Mouse (Mus musculus) embryonic stem cell, embryonic (primary cell): ENCODE results near the gene Clasp1.

ENCODE experiments used
- CTCF ChIA-PET, 4 experiments: fragments of 300-600 bp in 2 of 4; fragments of 350-600 bp in 2 of 4; sonication (Branson Sonifier 250); formaldehyde crosslinking; loops; one replicate each; lab custom pipeline; 2022; ENCODE audit warnings: inconsistent platforms in 2 of 4; lab: Charles Lee
- POLR2A ChIA-PET, 4 experiments: fragments of 300-600 bp in 2 of 4; fragments of 350-600 bp in 2 of 4; sonication (Branson Sonifier 250); formaldehyde crosslinking; loops; one replicate each; lab custom pipeline; 2022; ENCODE audit warnings: antibody characterized with exemption in 4 of 4, inconsistent platforms in 1 of 4; lab: Charles Lee

Clasp1 gene

DNA sequence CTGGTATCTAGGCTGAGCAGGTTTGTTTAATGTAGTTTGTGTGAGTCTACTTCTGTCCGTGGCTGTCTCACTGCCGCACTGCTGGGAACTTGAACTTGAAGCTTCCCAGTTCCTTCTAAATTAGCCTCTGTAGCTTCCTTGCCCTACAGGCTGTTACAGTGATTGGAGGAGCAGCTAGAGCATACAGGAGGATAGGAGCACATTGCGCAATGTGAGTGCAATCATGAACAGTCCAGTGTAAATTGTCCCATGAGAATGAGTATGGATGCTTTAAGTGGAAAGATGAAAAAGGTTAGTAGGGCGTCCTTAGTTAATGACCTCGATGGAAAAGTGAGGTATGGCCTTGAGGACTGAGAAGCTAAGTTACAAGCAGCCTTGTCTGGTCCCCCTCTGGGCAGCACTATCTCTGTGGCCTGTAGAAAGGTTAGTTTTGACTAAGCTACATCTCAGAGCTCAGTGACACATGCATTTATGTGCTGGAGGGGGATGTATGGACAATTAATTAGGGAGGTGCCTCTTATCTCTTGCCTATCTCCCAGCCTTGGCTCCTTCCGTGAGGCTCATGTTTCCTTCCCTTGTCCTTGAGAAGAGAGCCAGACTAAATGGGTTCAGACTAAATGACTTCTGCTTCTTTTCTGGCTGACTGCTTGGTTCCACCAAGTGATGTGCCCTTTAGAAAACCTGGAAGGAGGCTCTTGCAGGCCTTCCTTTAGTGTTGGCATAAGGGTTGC, 39.7 kb downstream of the Clasp1 start:
- POLR2A ChIA-PET: interaction anchor here (0.6 to 6.6 kb wide), 14 partner anchors 10 to 1485 kb away, joined by 3 to 68 read pairs (median 4); partner anchors contain the start of gene Tmem177 (in 1 of the 4)
- CTCF ChIA-PET: interaction anchor here in 1 of 4 experiments (0.5 kb wide), 1 partner anchor 128 kb away, joined by 3 read pairs; no protein-coding TSS in a partner anchor

DNA sequence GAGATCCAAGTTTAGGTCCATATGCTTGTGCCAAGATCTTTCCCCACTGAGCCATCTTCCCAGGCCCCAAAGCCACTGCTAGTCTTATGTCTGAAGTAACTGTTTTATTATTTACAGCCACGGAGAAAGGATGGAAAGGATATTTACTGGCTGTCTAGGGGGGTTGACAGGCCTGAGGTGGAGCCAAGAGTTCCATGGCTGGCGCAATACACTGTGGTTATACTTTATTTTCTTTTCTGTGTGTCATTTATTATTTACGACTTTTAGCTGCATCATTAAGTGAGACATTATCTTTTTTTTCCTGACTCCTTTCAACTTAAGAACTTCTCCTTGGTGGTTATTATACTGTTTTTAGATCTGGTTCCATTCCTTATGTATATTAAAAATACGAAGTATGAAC, 42.7 kb downstream of the Clasp1 start:
- ChIA-PET POLR2A (interaction anchor here in 2 of 4 experiments (1.2 to 6.6 kb wide), 5 partner anchors 14 to 27 kb away, joined by 3 to 68 read pairs (median 9); no protein-coding TSS in a partner anchor), CTCF (no interaction called here)

DNA sequence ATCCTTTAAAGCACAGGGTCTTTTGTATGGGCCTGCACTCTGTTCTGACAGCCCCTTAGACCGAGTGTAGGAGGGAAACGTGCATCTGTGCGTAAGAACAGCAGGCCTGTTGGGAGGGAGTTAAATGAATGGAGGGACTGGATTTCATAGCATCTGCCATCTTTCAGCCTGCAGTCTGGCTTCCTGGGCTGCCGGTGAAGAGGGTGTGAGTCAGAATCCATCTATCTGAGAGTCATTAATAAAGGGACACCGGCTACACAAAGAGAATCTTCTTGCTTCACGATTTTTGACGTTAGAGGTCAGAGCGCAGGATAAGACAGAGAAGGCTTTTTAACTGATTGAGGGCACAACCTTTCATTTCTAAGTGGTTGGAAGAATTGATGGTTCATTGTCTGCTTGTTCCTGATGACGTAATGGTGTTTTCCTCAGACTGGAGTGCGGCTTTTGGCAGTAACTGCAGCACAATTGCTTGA, 46.2 kb downstream of the Clasp1 start:
- POLR2A ChIA-PET: interaction anchor here (0.6 to 4.4 kb wide), 12 partner anchors 10 to 46 kb away, joined by 3 to 38 read pairs (median 4); partner anchors contain the start of gene Clasp1 (in 1 of the 4)
- CTCF ChIA-PET: interaction anchor here in 1 of 4 experiments (1.2 kb wide), 1 partner anchor 31 kb away, joined by 5 read pairs; no protein-coding TSS in a partner anchor

DNA sequence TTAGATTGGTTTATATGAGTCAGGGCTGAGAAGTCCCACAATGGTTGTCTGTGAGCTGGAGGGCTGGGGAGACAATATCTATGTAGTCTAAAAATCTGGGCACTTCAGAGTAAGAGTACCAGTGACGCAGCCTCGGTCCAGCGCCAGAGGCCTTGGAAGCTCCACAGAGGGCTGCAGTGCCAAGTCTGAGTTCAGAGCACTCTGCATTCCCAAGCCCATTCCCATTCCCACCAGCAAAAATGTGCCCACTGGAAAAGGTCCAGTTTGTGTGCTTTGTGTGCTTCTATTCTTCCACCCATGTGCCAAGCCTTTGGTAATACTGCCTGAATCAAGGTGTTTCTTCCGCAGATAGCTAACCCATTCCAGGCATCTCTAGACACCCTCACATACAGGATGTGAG, 49.0 kb downstream of the Clasp1 start:
- ChIA-PET POLR2A (interaction anchor here (0.5 to 6.4 kb wide), 10 partner anchors 12 to 191 kb away, joined by 3 to 50 read pairs (median 4); no protein-coding TSS in a partner anchor), CTCF (interaction anchor here in 1 of 4 experiments (0.6 kb wide), 1 partner anchor 21 kb away, joined by 3 read pairs; no protein-coding TSS in a partner anchor)

DNA sequence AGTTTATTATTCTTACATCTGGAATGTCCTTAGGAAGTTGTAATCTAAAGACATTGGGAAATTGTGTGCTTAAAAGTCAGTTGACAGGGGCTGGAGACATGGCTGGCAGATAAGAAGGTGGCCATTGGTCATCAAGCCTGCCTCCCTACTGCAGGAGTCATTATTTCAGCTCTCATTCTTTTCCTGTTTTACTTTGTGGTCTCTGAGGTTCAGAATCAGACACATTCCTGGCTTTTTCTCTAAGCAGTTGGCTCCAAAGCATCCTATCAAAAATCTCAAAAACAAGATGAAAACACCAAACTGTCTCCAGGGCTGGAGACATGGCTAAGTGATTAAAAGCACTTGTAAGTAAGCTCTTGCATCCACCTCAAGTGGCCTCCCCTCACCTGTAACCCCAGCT, 49.5 kb downstream of the Clasp1 start:
- POLR2A ChIA-PET: interaction anchor here (0.5 to 6.4 kb wide), 12 partner anchors 9 to 190 kb away, joined by 3 to 50 read pairs (median 4); no protein-coding TSS in a partner anchor

DNA sequence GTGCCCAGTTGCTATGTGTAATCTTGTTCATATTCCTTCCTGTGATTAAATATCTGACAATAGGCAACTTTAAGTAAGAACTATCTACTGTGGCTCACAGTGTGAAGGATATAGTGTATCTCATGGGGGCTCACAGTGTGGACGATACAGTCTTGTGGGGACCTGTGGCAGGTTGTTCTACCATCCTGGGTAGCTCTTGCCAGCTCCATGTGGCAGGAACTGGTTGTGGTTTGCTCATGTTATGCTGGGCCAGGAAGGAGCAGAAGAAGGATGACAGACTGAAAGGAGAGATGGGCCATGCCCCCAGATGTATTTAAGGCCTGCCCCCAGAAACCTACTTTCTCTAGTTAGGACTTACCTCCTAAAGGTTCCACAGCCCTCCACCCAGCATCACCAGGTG, 51.7 kb downstream of the Clasp1 start:
- POLR2A ChIA-PET: interaction anchor here in 2 of 4 experiments (1.0 to 12.2 kb wide), 9 partner anchors 10 to 101 kb away, joined by 3 to 190 read pairs (median 4); partner anchors contain the start of gene Clasp1 (in 1 of the 2)

More for the DNA sequence above, 49.5 kb downstream of the Clasp1 start:
- CTCF ChIA-PET: interaction anchor here in 1 of 4 experiments (0.6 kb wide), 1 partner anchor 21 kb away, joined by 3 read pairs; no protein-coding TSS in a partner anchor

DNA sequence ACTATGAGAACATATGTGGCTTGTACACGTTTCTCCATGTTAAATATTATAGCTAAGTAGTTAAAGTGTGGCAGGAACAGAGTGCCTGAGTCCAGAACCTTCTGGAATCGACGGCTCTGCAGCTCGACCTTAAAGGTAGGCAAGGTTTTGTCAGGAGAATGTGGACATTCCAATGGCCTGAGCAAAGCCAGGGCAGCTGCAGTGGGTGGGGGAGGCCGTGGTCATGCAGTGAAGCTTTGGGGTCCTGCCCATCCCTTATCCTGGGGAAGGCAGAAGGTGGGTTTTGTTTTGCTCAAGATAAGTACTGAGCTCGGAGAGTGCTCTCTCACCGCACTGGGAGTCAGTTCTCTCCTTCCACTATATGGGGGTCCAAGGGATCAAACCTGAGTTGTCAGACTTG, 55.6 kb downstream of the Clasp1 start:
- CTCF ChIA-PET: no interaction called here
- POLR2A ChIA-PET: interaction anchor here in 3 of 4 experiments (0.7 to 12.2 kb wide), 10 partner anchors 12 to 57 kb away, joined by 3 to 190 read pairs (median 4); no protein-coding TSS in a partner anchor

More for the DNA sequence above, 51.7 kb downstream of the Clasp1 start:
- CTCF ChIA-PET: no interaction called here

DNA sequence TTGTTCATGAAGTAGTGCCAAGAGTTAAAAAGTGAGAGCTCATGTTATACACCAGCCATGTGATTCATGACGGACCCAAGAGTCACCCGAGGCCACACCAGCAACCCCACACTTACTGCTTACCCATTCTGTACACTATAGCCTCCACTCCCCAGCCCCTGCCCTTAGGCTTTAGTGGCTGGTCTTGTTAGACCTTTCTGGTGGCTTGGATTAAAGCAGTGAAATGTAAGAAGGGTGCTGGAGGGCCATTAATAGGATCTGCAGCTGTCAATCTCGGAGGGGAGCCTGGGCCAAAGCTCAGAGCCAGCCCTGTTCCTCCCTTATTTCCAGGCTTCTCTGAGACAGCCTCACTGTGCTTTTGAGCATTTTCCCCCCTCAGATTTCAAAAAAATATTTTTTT, 56.1 kb downstream of the Clasp1 start:
- CTCF ChIA-PET: no interaction called here
- POLR2A ChIA-PET: interaction anchor here in 3 of 4 experiments (0.6 to 12.2 kb wide), 11 partner anchors 12 to 1224 kb away, joined by 3 to 190 read pairs (median 4); no protein-coding TSS in a partner anchor

DNA sequence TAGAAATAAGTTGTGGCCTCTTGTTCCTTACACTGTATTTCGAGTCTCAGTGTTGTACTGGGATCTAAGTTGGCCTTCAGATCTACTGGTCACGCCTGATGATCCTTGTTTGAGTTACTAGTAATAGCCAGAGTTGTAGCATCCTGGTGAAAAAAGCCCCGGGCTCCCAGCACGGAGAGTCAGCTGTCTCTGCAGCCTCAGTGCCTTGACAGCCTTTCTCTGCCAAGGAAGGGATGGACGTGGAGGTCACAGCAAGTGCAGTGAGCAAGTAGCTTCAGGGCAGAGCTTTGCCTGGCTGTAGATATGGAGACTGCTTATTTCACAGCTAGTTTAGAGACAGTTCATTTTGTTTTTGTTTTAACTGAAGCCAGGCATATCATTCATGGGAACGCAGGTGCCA, 56.6 kb downstream of the Clasp1 start:
- ChIA-PET POLR2A (interaction anchor here (0.6 to 12.2 kb wide), 13 partner anchors 12 to 1224 kb away, joined by 3 to 190 read pairs (median 3); no protein-coding TSS in a partner anchor), CTCF (no interaction called here)

DNA sequence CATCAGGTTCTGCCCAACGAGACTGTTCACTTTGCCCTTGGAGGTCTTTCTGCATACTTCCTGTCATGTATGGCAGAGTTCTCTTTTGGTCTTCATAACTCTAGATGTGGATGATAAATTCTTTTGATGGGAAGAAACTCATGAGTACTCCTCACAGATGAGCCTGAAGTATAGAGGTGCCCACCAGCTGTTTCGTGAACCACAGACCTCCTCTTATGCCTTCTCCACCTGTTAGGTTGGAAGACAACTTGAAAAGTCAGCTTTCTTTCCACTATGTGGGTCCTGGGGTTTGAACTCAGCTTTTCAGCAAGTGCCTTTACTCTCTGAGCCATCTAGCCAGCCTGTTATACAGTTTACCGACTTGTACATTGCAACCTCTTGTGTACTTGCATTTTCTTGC, 57.1 kb downstream of the Clasp1 start:
- POLR2A ChIA-PET: interaction anchor here (0.6 to 12.2 kb wide), 13 partner anchors 12 to 185 kb away, joined by 3 to 190 read pairs (median 3); partner anchors contain the start of gene Clasp1 (in 1 of the 4)
- CTCF ChIA-PET: no interaction called here

DNA sequence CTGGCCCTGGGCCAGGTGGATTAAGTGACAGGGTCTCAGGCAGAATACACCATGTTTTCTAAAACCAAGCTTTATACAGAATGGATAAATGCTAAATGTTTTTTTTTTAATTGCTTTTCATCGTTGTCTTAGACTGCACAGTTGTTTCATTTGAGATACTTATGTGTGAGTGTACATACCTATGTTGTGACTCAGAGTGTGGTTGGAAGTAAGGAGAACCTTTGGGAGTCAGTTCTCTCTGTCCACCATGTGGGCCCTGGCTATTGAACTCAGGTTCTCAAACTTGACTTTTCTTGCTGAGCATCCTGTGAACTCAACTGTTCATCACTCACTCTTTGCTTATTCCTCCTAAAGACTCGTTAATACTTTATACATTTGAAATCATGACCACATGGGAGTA, 58.3 kb downstream of the Clasp1 start:
- ChIA-PET CTCF (no interaction called here), POLR2A (interaction anchor here (1.2 to 12.2 kb wide), 8 partner anchors 11 to 58 kb away, joined by 3 to 190 read pairs (median 4); partner anchors contain the start of gene Clasp1 (in 1 of the 4))

DNA sequence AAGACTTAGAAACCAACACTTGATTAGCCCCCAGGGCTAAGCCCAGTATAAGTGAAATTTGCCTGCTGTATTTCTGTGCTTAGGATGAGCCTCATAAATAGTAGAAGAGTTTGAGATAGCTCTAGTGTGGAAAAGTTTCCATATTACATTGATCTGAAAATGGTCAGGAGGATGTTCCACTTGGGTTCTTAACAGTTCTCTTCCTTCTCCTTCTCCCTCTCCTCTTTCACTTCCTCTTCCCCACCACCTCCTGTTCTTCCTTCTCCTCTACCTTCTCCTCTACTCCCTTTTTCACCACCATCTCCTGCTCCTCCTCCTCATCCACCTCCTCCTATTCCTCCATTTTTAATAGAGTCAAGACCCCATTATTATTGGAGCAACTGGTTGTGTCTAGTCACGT, 59.4 kb downstream of the Clasp1 start:
- CTCF ChIA-PET: no interaction called here
- POLR2A ChIA-PET: interaction anchor here in 3 of 4 experiments (1.3 to 12.2 kb wide), 5 partner anchors 10 to 57 kb away, joined by 3 to 190 read pairs (median 67); no protein-coding TSS in a partner anchor

DNA sequence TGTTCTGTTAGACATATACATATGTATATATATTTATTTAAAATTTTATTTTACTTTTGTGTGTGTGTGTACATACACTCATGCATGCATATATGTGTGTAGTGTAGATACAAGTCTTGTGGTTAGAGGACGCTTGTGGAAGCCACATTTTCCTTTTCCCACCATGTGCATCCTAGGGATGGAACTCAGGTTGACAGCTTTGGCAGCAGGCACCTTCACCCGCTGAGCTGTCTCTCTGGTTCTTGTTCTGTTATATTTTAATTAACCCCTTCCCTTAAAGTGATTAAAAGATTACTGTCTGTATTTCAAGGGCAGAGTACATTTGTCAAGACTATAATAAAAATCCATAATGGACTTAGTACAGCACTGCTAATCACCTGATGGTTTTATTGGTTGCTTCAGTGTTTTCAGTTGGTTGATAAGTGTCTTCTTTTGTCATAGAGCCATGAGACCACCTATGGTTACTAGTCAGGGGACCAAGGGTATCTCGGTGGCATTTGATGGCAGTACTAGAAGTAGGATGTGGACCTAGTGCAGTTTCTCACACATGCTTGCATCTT, 62.1 kb downstream of the Clasp1 start:
- CTCF ChIA-PET: no interaction called here
- POLR2A ChIA-PET: interaction anchor here (0.8 to 12.2 kb wide), 11 partner anchors 7 to 140 kb away, joined by 3 to 190 read pairs (median 4); partner anchors contain the start of gene Tsn (in 1 of the 4)

DNA sequence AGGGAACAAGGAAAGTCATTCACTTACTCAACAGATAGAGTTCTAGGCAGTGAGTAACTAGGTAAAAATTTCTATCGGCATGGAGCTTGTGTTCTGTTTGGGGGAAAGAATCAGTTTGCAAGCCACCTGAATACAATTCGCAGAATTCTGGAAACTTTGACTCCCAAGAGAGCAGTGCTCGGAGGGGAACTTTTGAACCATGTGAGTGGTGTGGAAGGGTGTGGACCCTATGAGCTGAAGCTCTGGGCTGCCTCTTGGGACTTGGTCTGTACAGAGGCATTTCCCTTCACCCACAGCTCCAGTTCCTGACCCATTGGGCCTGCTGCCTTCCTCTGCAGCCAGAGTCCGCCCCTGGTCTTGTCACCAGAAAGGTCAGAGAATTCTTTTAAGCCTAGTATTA, 64.7 kb downstream of the Clasp1 start:
- ChIA-PET CTCF (interaction anchor here in 1 of 4 experiments (1.2 kb wide), 1 partner anchor 23 kb away, joined by 3 read pairs; no protein-coding TSS in a partner anchor), POLR2A (interaction anchor here in 2 of 4 experiments (0.6 to 8.8 kb wide), 11 partner anchors 8 to 100 kb away, joined by 3 to 190 read pairs (median 3); no protein-coding TSS in a partner anchor)

DNA sequence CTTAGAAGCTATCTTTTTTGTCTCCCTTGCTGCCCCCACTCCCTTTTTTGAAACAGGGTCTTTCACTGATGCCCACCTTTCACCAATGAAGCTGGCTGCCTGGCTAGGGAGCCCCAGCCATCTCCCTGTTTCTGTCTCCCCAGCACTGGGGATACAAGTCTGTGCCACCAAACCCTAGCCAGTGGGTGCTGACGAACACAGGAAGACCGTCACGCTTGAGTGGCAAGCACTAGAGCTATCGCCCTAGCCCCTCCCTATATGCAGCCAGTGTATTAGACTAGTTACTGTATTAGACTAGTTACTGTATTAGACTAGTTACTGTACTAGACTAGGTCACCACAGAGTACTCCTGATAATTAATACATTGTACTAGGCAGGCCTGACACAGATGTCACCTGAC, 66.0 kb downstream of the Clasp1 start:
- CTCF ChIA-PET: interaction anchor here in 1 of 4 experiments (1.2 kb wide), 1 partner anchor 22 kb away, joined by 3 read pairs; no protein-coding TSS in a partner anchor

DNA sequence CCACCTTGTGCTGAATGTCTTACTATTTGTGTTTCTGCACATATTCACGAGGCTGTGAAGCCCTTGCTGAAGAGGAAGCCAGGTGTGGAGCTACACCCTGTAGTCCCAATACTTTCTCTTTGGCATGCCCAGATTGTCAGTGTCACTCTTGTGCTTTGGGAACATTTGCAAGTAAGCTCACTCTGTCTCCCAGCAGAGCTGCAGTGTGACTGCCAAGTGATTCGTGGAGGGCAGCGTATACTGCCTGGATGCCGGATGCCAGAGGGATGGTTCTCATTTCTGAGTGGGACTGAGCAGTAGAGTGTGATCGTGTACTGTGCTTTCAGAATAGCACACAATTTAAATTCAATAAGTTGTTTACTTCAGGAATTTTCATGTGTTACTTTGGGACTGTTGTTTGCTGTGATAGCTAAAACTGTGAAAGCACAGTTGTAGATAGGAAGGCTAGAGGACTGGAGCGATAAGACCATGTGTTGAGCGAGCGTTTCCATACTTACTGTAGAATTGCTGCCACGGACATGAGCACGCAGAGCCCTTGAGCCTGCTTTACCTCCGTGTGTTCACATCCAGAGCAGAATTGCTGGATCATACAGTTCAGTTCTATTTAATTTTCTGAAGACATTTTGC, 68.5 kb downstream of the Clasp1 start:
- ChIA-PET CTCF (interaction anchor here in 3 of 4 experiments (0.6 to 1.5 kb wide), 4 partner anchors 9 to 137 kb away, joined by 3 to 5 read pairs (median 3); no protein-coding TSS in a partner anchor), POLR2A (interaction anchor here in 3 of 4 experiments (0.6 to 8.8 kb wide), 71 partner anchors 10 to 625 kb away, joined by 3 to 190 read pairs (median 7); partner anchors contain the start of genes Clasp1 (in 2 of the 3), Gli2 (in 1 of the 3), Nifk (in 1 of the 3) and Tfcp2l1 (in 1 of the 3))

More for the DNA sequence above, 66.0 kb downstream of the Clasp1 start:
- POLR2A ChIA-PET: interaction anchor here in 3 of 4 experiments (0.6 to 8.8 kb wide), 11 partner anchors 9 to 87 kb away, joined by 3 to 190 read pairs (median 6); no protein-coding TSS in a partner anchor

DNA sequence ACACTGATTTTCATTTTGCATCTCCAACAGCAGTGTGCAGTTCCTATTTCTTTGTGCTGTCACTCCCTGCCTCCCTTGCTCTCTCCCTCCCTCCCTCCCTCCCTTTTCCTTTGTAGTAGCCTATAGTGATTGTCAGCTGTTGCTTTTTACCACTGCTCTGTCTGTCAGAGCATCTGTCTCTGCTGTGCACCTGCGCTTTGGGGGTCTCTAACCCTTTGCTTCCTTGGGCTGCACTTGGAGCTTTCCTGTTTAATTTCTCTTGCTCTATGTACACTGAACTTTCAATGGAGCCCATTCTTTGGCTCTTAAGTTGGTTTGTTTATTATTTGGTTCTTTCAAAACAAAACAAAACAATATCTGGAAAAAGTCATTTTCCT, 69.0 kb downstream of the Clasp1 start:
- CTCF ChIA-PET: interaction anchor here in 3 of 4 experiments (0.6 to 1.5 kb wide), 4 partner anchors 8 to 151 kb away, joined by 3 to 5 read pairs (median 3); partner anchors contain the start of gene Nifk (in 1 of the 3)
- POLR2A ChIA-PET: interaction anchor here (0.6 to 8.8 kb wide), 75 partner anchors 10 to 931 kb away, joined by 3 to 190 read pairs (median 11); partner anchors contain the start of genes Clasp1 (in 2 of the 4), Nifk (in 2 of the 4), Gli2 (in 1 of the 4) and Tfcp2l1 (in 1 of the 4)
